In genomic region chr17:72891556-72891955, GRCm38 (mm10) we compare ENCODE assay signal across 22 mouse cellular contexts.
"Had no signal": no experiment of that assay in that cellular context is flagged by ENCODE, and none has a peak within 500 bp of the region (broad histone marks: within the 10 kb centered on the region; RNA-seq: fewer than 3 reads in every experiment).

No protein-coding gene starts in this region.

- H3K9me3 ChIP-seq: liver, embryonic 13.5 days; liver, embryonic 15.5 days; midbrain, embryonic 10.5 days; midbrain, embryonic 13.5 days; midbrain, embryonic 15.5 days; neural tube, embryonic 13.5 days; neural tube, embryonic 15.5 days; stomach, embryonic 15.5 days had no signal

- H3K27ac ChIP-seq: liver, embryonic 13.5 days; liver, embryonic 15.5 days; midbrain, embryonic 13.5 days; midbrain, embryonic 15.5 days; neural tube, embryonic 13.5 days; neural tube, embryonic 15.5 days; stomach, embryonic 15.5 days; stomach, postnatal 0 days had no signal

- H3K4me1 ChIP-seq: liver, embryonic 13.5 days; liver, embryonic 15.5 days; stomach, embryonic 15.5 days had no signal

- H3K27me3 ChIP-seq: liver, embryonic 13.5 days; liver, embryonic 15.5 days; midbrain, embryonic 13.5 days; midbrain, embryonic 15.5 days; neural tube, embryonic 13.5 days; neural tube, embryonic 15.5 days; stomach, embryonic 15.5 days had no signal

- DNase-seq: liver, embryonic 13.5 days; lung, adult 18-20 months; lung, embryonic 14.5 days; lung, postnatal 10 days; lung, postnatal 4 days; retina, postnatal 1 day; right cerebral cortex, adult 18-20 months; right cerebral cortex, postnatal 25 days; right cerebral cortex, postnatal 4 days; spleen, adult 18-20 months; thymus, adult 2 months; thymus, postnatal 25 days; thymus, postnatal 4 days had no signal

- H3K9ac ChIP-seq: liver, embryonic 13.5 days; liver, embryonic 15.5 days; lung, embryonic 14.5 days; midbrain, embryonic 13.5 days; midbrain, embryonic 15.5 days; neural tube, embryonic 13.5 days; neural tube, embryonic 15.5 days; stomach, embryonic 15.5 days had no signal

- H3K4me2 ChIP-seq: liver, embryonic 13.5 days; liver, embryonic 15.5 days; lung, embryonic 14.5 days; midbrain, embryonic 13.5 days; midbrain, embryonic 15.5 days; neural tube, embryonic 13.5 days; neural tube, embryonic 15.5 days; stomach, embryonic 15.5 days had no signal

- H3K36me3 ChIP-seq: liver, embryonic 13.5 days; liver, embryonic 15.5 days; midbrain, embryonic 10.5 days; midbrain, embryonic 13.5 days; midbrain, embryonic 15.5 days; neural tube, embryonic 13.5 days; neural tube, embryonic 15.5 days; stomach, embryonic 15.5 days had no signal

- H3K4me3 ChIP-seq: liver, embryonic 13.5 days; liver, embryonic 15.5 days; midbrain, embryonic 10.5 days; midbrain, embryonic 13.5 days; midbrain, embryonic 15.5 days; myocyte; neural tube, embryonic 13.5 days; neural tube, embryonic 15.5 days; stomach, embryonic 15.5 days had no signal

- ATAC-seq: midbrain, embryonic 15.5 days had no signal
